Mouse (Mus musculus): ENCODE measurements around the gene Cyth3.

Gene Cyth3

DNA sequence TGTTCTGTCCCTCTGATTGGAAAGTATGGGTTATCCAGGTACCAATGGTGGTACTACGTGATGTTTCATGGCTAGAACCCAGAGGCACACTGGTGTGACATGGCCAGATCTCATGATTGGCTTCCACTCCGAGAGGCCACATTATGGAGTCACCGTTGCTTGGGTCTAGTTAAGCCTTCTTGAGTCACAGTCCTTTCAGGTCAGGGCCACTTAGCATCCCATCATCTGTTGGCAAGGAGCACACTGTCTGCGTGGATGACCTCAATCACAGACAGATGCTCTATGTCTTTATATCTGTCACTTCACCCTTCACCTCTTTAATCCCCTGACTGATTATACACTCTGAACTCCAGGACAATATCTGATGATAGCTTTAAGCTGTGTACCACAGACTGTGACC lies 6.1 kb upstream of the Cyth3 start:
- no peak for DNase-seq (ENCODE audit: inconsistent ontology term)

GRCm38 (mm10) chr5:143616657-143617329 lies 5.5 kb upstream of the Cyth3 start:
- DNase-seq (ENCODE audit: inconsistent ontology term) = no peak

- DNase-seq (ENCODE audit: inconsistent ontology term) = no peak
Measured at GRCm38 (mm10) chr5:143617487-143618209, 4.6 kb upstream of the Cyth3 start.

- DNase-seq (ENCODE audit: inconsistent ontology term) = no peak
Measured at GRCm38 (mm10) chr5:143618585-143618984, 3.7 kb upstream of the Cyth3 start.

DNA sequence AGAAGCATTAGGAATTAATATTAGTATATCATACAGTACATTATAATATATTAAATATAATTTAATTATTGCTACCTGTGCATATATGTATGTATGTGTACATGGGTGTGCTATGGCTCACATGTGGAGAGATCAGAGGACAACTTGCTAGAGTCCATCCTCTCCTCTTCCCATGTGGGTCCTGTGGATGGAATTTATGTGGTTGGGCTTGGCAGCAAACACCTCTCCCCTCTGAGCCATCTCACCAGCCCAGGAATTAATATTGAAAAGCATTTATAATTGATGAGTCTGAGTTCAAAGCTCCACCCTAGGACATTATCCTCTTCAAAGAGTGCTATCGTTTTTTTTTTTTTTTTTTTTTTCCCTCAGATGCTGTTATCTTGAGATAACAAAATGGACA lies 2.1 kb upstream of the Cyth3 start:
- no peak for DNase-seq (ENCODE audit: inconsistent ontology term)

GRCm38 (mm10) chr5:143620941-143621340 lies 1.3 kb upstream of the Cyth3 start:
- DNase-seq (ENCODE audit: inconsistent ontology term) = peak; percentile 47

- DNase-seq (ENCODE audit: inconsistent ontology term) = no peak
Measured at GRCm38 (mm10) chr5:143622623-143623150, 440 bp downstream of the Cyth3 start.

GRCm38 (mm10) chr5:143623356-143624295 lies 1.4 kb downstream of the Cyth3 start:
- no peak for DNase-seq (ENCODE audit: inconsistent ontology term)

DNA sequence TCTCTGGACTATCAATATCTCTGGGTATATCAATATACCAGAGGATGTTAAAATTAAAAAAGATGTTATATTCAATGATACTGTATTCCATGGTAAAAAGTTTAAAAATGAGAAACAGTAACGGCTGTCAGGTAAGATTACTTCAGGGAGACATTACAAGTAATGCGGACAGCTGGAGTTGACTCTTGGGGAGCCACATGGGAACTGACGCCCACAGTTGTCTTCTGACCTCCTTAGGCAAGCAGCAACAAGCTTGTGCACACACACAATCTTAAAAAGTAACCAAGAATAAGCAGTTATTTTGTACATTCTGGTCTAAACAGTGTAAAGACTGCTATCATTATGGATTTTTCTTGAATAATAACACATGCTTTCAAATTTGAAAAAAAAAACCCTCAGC lies 2.2 kb downstream of the Cyth3 start:
- no peak for DNase-seq (ENCODE audit: inconsistent ontology term)

DNA sequence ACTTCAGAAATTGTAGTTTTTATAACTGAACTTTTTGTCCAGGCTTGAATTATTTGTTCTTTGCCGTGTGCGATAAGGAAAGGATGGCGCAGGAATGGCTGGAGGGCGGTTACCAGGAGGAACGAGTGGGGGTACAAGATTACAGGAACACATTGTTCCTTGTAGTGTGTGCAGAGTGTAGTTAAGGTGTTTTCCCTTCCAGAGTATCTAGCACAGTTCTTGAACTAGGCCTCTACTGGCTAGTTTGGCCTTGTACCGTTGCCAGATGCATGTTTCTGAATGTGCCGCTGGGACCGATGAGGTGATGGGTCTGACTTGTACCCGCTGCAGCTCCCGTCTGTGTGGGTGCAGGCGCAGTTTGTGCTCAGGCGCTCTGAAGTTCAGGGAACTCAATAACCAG lies 3.2 kb downstream of the Cyth3 start:
- DNase-seq (ENCODE audit: inconsistent ontology term) = no peak

DNA sequence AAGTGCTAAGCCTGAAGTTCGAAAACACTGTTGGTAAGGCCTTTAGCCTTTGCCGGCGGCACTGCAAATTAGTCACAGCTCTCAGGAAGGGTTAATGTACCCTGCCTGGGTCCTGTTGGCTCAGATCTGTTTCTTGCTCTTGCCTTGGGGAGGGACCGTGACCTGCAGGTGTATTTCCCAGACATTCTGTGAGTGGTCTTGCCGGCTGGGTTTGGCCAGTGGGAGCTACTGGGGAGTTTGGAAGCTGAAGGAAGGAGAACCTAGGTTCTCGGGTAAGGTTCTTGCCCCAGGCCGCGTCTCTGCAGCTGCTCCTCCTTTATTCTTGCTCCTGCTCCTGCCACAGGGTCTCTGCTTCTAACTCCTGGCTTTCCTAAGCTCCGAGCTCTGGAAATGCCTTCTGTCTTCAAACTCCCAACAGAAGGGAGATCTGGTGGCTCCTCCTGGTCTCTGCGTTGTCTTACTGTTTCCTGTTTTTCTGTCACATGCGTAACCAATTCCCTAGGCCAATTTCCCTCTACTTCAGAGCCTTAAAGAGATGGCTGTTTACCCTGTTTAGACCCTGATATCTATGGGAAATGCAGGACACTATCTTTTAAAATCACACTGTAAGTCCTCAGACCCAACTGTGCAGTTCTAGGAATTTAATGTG lies 3.8 kb downstream of the Cyth3 start:
- no peak for DNase-seq (ENCODE audit: inconsistent ontology term)

DNA sequence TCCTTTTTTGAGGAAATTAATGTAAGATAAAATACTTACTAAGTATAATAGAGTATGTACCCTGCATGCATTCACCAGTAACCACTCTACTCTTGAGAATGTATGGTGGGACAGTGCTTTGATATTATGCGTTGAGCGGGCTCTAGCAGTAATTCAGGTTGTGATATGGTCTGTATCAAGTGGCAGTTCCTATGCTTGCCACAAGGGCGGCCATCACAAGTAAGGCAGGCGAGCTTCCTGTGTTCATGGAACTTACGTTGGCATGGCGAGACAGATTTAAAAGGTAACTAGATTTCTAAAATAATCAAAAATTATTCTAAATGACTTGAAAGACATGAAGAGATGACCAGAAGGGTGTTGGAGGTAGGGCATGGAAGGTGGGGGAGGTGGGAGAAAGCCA lies 5.3 kb downstream of the Cyth3 start:
- no peak for DNase-seq (ENCODE audit: inconsistent ontology term)

- no peak for DNase-seq (ENCODE audit: inconsistent ontology term)
Measured at GRCm38 (mm10) chr5:143627926-143628325, 5.7 kb downstream of the Cyth3 start.

DNA sequence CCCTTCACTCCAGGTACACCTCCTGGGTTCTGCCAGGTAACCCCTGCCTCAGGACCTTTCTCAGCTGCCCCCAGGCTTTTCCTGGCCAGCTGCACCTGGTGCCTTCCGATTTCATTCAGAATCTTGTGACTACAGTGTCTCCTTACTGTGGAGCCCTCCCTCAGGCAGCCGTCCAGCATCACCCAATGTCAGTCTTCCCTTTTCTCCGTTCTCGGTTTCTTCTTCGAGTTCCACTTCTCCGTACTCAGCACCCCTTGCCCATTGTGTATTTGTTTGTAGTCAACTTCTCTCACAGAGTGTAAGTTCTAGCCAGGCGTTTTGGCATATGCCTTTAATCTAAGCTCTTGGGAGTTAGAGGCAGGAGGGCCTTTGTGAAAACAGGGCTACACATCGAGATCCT lies 7.4 kb downstream of the Cyth3 start:
- DNase-seq (ENCODE audit: inconsistent ontology term) = no peak

DNA sequence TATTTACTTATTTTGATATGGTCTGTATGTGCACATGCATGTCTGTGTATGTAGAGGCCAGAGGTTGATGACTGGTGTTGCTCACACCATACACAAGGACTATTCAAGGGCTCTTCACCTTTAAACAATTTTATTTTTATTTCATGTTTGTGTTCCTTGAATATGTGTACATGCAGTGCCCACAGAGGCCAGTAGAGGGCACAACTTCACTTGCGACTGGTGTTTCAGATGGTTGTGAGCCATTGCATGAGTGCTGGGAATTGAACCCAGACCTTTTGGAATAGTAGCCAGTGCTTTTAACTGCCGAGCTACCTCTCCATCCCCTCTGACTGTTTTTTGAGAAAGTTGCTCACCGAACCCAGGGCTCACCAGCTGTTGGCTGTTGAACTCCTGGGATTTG lies 8.0 kb downstream of the Cyth3 start:
- DNase-seq (ENCODE audit: inconsistent ontology term) = no peak

DNA sequence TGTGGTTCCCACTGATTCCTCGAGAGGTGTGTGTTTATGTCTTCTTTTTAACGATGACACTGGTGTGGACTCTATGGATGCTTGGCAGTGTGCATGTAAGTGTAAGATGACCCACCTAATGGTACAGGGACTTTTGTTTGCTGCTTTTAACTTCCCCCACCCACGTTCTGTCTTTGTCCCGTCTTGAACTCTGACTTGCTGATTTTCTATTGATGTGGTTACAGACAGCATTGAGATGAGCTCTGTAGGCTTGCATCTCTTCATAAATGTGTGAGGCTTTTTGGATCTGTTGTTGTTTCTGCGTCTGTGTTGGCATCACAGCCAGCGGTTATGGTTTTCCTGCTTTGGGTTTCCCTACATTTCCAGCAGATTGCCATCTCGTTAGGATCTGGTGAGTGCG lies 8.5 kb downstream of the Cyth3 start:
- DNase-seq (ENCODE audit: inconsistent ontology term) = no peak

DNA sequence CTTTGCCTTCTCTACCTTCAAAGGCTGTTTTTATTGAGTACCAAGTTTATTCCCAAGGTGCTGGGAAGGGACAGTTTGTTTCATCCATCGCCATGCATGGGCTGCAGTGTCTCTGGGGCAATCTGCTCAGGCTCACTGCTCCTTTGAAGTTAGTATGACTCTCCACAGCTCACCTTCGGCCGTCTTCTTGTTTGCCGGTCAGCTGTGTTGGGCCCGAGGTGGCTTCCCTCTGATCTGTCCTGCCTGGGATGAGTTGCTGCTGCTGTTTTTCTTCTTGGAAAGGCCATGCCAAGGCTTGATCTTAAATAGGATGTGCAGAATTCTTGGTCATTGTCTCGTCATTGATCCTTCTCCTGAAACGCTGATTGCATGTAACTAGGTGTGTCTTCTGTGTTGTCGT lies 9.3 kb downstream of the Cyth3 start:
- no peak for DNase-seq (ENCODE audit: inconsistent ontology term)

DNA sequence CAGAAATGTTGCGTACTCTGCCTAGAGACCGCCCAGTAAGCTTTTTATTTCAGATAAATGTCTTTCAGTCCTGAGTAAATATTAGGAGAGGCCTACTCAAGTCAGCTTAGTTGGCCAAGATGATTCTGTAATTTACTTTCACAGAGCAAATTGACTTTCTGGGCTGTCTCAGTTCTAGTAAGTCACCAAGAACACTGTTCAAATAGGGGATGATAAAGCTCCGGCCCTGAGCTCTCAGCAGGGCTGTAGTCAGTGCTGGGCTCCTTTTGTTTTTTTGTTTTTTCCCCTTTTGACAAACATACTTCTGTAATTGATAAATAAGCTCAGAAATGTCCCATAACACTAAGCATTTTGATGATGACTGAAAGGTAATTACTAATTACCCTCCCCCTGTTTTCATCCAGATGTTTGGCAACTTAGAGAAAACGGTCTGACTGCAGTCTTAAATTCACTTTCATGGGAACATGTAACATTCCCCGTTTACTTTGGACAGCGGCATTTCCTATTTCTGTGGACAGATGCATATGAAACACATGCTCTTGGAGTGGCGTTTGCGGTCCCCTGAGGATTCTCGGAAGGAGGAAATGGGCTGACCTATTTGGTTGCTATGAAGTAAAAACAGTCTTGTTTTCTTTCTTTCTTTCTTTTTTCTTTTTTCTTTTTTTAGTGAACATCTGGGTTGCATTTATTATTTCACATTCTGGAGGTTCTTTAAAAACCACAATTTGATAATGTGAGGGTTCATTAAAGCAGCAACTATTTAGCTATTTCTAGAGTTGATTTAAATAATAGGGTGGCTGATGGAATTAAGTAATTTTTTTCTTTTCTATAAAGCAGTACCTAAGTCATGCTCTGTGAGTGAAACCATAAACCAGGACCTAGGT lies 10.7 kb downstream of the Cyth3 start:
- DNase-seq (ENCODE audit: inconsistent ontology term) = no peak

- no peak for DNase-seq (ENCODE audit: inconsistent ontology term)
Measured at GRCm38 (mm10) chr5:143633558-143633871, 11.3 kb downstream of the Cyth3 start.

GRCm38 (mm10) chr5:143633877-143634276 lies 11.6 kb downstream of the Cyth3 start:
- DNase-seq (ENCODE audit: inconsistent ontology term) = no peak

- DNase-seq (ENCODE audit: inconsistent ontology term) = no peak
Measured at GRCm38 (mm10) chr5:143634550-143635112, 12.4 kb downstream of the Cyth3 start.
